Mouse (Mus musculus) 3134 (cell line): Measurements from ENCODE around the gene Auh.

Experiments
- DNase-seq: peaks from one replicate; pipeline ENCODE4 v3.0.0-alpha.2; 2011; ENCODE audit warnings: low spot score; ENCODE audit not compliant: insufficient read length; ENCODE audit errors: extremely low read depth

Auh gene

GRCm38 (mm10) chr13:52929209-52930171 is at the start of gene Auh:
Gene Auh, minus strand, starts transcription at chr13:52929681.
- peak; percentile 88 for DNase-seq

- peak; percentile 65 for DNase-seq
These were observed 49.0 kb upstream of the Auh start for GRCm38 (mm10) chr13:52978321-52978981.

GRCm38 (mm10) chr13:52977757-52978156 is 48.3 kb upstream of the Auh start:
- DNase-seq = no peak

- no peak for DNase-seq
These were observed 47.7 kb upstream of the Auh start for GRCm38 (mm10) chr13:52977221-52977609.

- peak; percentile 59 for DNase-seq
These were observed 47.2 kb upstream of the Auh start for GRCm38 (mm10) chr13:52976510-52977220.

GRCm38 (mm10) chr13:52976130-52976509 is 46.6 kb upstream of the Auh start:
- no peak for DNase-seq

GRCm38 (mm10) chr13:52974676-52975075 is 45.2 kb upstream of the Auh start:
- no peak for DNase-seq

- DNase-seq = peak; percentile 38
These were observed 43.9 kb upstream of the Auh start for GRCm38 (mm10) chr13:52973427-52973826.

- DNase-seq = no peak
These were observed 43.1 kb upstream of the Auh start for GRCm38 (mm10) chr13:52972626-52973025.

GRCm38 (mm10) chr13:52970876-52971275 is 41.4 kb upstream of the Auh start:
- DNase-seq = no peak

GRCm38 (mm10) chr13:52962922-52963321 is 33.4 kb upstream of the Auh start:
- DNase-seq = no peak

GRCm38 (mm10) chr13:52962361-52962760 is 32.9 kb upstream of the Auh start:
- no peak for DNase-seq

GRCm38 (mm10) chr13:52953779-52954553 is 24.5 kb upstream of the Auh start:
- no peak for DNase-seq

GRCm38 (mm10) chr13:52949211-52949610 is 19.7 kb upstream of the Auh start:
- DNase-seq = no peak

- no peak for DNase-seq
These were observed 18.1 kb upstream of the Auh start for GRCm38 (mm10) chr13:52947545-52947944.

GRCm38 (mm10) chr13:52945769-52946168 is 16.3 kb upstream of the Auh start:
- no peak for DNase-seq

- DNase-seq = peak; percentile 19
These were observed 14.6 kb upstream of the Auh start for GRCm38 (mm10) chr13:52944116-52944515.

GRCm38 (mm10) chr13:52942876-52943388 is 13.5 kb upstream of the Auh start:
- DNase-seq = no peak

GRCm38 (mm10) chr13:52940956-52941355 is 11.5 kb upstream of the Auh start:
- no peak for DNase-seq

GRCm38 (mm10) chr13:52930582-52930981 is 1.1 kb upstream of the Auh start:
- no peak for DNase-seq
